Mouse (Mus musculus): ENCODE data around the gene Uckl1. TPM values are rescaled to one million over a fixed set of nuclear protein-coding genes. Genes with fewer than 3 reads are reported as not detected.

Gene Uckl1
- polyA plus RNA-seq, 1 experiment from 2014 or later: 49.1 TPM

DNA sequence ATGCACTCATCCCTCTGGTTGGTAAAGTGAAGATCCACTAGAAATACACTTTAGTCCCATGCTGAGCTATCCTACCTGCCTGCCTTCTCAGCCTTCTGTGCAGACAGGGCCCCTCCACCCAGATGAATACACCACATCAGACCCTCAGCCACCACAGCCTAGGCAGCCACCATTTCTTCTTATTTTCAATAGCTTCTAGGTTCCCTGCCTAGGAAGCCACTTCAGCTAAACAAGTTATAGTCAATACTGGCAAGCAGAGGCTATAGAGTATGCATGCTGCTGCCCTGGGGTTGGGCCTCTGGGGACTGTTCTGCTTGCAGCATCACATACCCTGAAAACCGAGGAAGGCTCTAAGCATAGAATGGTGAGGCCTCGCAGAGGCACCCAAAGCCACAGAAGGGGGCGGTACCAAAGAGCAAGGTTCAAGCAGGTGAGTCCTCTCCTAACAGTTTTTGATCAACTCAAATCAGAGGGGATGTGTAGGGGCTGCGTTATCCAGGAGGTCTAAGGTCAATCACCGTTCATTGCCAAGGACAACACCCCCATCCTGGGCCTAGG, 6.9 kb upstream of the Uckl1 start, which contains the start of gene Prpf6:
Gene Prpf6 (plus strand): TSS at position 341 of the 558 bp plus-strand sequence.
- Histone ChIP-seq H3K27ac (ENCODE audit: low read length) (peak within 1 kb of the TSS; percentile 81), H3K9me3 (ENCODE audit: control insufficient read depth, low read length) (no peaks in the 10 kb centered on the region), H3K4me1 (replicated peaks; ENCODE audit: control insufficient read depth, insufficient read depth, low read length) (peaks cover 14% of the 10 kb centered on the region), H3K27me3 (ENCODE audit: control insufficient read depth, insufficient read depth, low read depth, low read length) (no peaks in the 10 kb centered on the region), H3K36me3 (ENCODE audit: control insufficient read depth, insufficient read depth, low read length) (peaks cover 20% of the 10 kb centered on the region), H3K4me3 (ENCODE audit: low read length) (peak within 1 kb of the TSS; percentile 94), H3K9ac (ENCODE audit: low read length) (peak within 1 kb of the TSS; percentile 84), H3K4me2 (ENCODE audit: low read depth, low read length) (peak within 1 kb of the TSS; percentile 84)
- WGBS: 9% methylated on average over 5 of the region's 5 CpGs
- ATAC-seq (ENCODE audit: low read depth): 0 out of 2 replicates have a peak, but pooled peaks have one; percentile 20

GRCm38 (mm10) chr2:181590471-181590870, 5.8 kb upstream of the Uckl1 start:
- no peak overlapping the region for H3K4me2 ChIP-seq (ENCODE audit: low read depth, low read length)
- H3K36me3 ChIP-seq (ENCODE audit: control insufficient read depth, insufficient read depth, low read length): peaks cover 31% of the 10 kb centered on the region
- H3K9me3 ChIP-seq (ENCODE audit: control insufficient read depth, low read length): no peaks in the 10 kb centered on the region
- H3K4me3 ChIP-seq (ENCODE audit: low read length): no peak overlapping the region
- 96% methylated on average over 5 of the region's 5 CpGs for WGBS
- H3K27me3 ChIP-seq (ENCODE audit: control insufficient read depth, insufficient read depth, low read depth, low read length): no peaks in the 10 kb centered on the region
- no peak overlapping the region for H3K9ac ChIP-seq (ENCODE audit: low read length)
- H3K4me1 ChIP-seq (replicated peaks; ENCODE audit: control insufficient read depth, insufficient read depth, low read length): peaks cover 14% of the 10 kb centered on the region
- no peak overlapping the region for H3K27ac ChIP-seq (ENCODE audit: low read length)
- no peak for ATAC-seq (ENCODE audit: low read depth)

GRCm38 (mm10) chr2:181589732-181590105, 5.0 kb upstream of the Uckl1 start:
- Histone ChIP-seq H3K9me3 (ENCODE audit: control insufficient read depth, low read length) (no peaks in the 10 kb centered on the region), H3K9ac (ENCODE audit: low read length) (no peak overlapping the region), H3K27ac (ENCODE audit: low read length) (no peak overlapping the region), H3K4me3 (ENCODE audit: low read length) (no peak overlapping the region), H3K4me1 (replicated peaks; ENCODE audit: control insufficient read depth, insufficient read depth, low read length) (peaks cover 14% of the 10 kb centered on the region), H3K27me3 (ENCODE audit: control insufficient read depth, insufficient read depth, low read depth, low read length) (no peaks in the 10 kb centered on the region), H3K36me3 (ENCODE audit: control insufficient read depth, insufficient read depth, low read length) (peaks cover 36% of the 10 kb centered on the region), H3K4me2 (ENCODE audit: low read depth, low read length) (no peak overlapping the region)
- WGBS: 92% methylated on average over 9 of the region's 9 CpGs
- no peak for ATAC-seq (ENCODE audit: low read depth)

DNA sequence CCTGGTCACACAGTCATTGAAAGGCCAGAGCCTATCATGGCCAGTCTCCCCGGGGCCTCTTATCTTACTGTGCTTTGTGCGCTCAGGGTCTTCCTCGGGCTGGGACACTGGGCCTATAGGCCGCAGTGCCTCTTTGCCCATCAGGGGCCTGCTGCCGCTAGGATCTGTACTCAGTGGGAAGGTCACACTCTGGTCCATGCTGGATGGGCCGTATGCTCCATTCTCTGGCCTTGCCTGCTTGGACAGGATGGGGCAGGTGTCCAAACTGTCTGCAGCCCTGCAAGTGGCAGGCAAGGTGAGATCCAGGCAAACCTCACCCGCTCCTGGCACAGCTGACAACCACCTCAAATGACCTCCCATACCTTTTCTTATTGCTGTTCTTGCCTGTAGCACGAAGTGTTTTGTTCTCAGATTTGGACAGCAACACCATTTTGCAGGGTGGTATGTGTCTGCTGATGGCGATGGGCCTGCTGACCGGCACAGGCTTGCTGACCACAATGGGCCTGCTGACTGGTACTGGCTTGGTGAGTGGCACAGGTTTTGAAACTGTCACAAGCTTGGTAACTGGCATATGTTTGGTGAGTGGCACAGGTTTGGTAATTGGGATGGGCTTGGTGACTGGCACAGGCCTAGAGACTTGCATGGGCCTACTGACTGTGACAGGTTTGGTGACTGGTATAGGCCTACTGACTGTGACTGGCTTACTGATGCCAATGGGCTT, 4.5 kb upstream of the Uckl1 start:
- Histone ChIP-seq H3K4me1 (replicated peaks; ENCODE audit: control insufficient read depth, insufficient read depth, low read length) (peaks cover 14% of the 10 kb centered on the region), H3K4me3 (ENCODE audit: low read length) (no peak overlapping the region), H3K27ac (ENCODE audit: low read length) (no peak overlapping the region), H3K27me3 (ENCODE audit: control insufficient read depth, insufficient read depth, low read depth, low read length) (no peaks in the 10 kb centered on the region), H3K4me2 (ENCODE audit: low read depth, low read length) (no peak overlapping the region), H3K36me3 (ENCODE audit: control insufficient read depth, insufficient read depth, low read length) (peaks cover 36% of the 10 kb centered on the region), H3K9me3 (ENCODE audit: control insufficient read depth, low read length) (no peaks in the 10 kb centered on the region), H3K9ac (ENCODE audit: low read length) (no peak overlapping the region)
- ATAC-seq (ENCODE audit: low read depth): no peak
- 88% methylated on average over 10 of the region's 10 CpGs for WGBS

GRCm38 (mm10) chr2:181588229-181588780, 3.6 kb upstream of the Uckl1 start:
- peaks cover 39% of the 10 kb centered on the region for H3K36me3 ChIP-seq (ENCODE audit: control insufficient read depth, insufficient read depth, low read length)
- H3K4me3 ChIP-seq (ENCODE audit: low read length): no peak overlapping the region
- 88% methylated on average over 11 of the region's 11 CpGs for WGBS
- no peak overlapping the region for H3K4me2 ChIP-seq (ENCODE audit: low read depth, low read length)
- H3K9ac ChIP-seq (ENCODE audit: low read length): no peak overlapping the region
- ATAC-seq (ENCODE audit: low read depth): no peak
- no peaks in the 10 kb centered on the region for H3K27me3 ChIP-seq (ENCODE audit: control insufficient read depth, insufficient read depth, low read depth, low read length)
- H3K4me1 ChIP-seq (replicated peaks; ENCODE audit: control insufficient read depth, insufficient read depth, low read length): peaks cover 12% of the 10 kb centered on the region
- no peak overlapping the region for H3K27ac ChIP-seq (ENCODE audit: low read length)
- H3K9me3 ChIP-seq (ENCODE audit: control insufficient read depth, low read length): no peaks in the 10 kb centered on the region

DNA sequence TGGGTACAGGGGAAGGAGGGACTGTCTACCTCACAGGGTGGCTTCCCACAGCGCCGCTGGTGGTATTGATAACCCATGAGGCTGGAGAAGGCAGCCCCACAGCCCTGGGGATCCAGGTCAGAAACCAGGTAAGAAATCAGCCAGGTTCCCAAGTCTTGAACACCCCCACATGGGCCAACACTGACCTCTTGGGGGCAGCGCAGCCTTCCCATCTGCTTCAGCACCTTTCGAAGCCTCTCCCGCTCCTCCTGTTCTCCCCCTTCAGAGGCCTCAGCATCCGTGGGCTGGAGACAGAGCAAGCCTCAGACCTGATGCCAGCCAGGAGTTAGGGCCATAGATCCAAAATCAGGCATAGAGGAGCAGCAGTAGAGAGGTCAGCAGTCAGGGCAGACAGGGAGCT, 3.1 kb upstream of the Uckl1 start:
- H3K4me3 ChIP-seq (ENCODE audit: low read length): no peak overlapping the region
- whole genome bisulfite sequencing: 82% methylated on average over 6 of the region's 6 CpGs
- ATAC-seq (ENCODE audit: low read depth): no peak

GRCm38 (mm10) chr2:181586124-181586523, 1.4 kb upstream of the Uckl1 start:
- H3K4me3 ChIP-seq (ENCODE audit: low read length): no peak overlapping the region
- no peak overlapping the region for H3K4me2 ChIP-seq (ENCODE audit: low read depth, low read length)
- WGBS: 90% methylated on average over 3 of the region's 3 CpGs
- no peak overlapping the region for H3K27ac ChIP-seq (ENCODE audit: low read length)
- H3K27me3 ChIP-seq (ENCODE audit: control insufficient read depth, insufficient read depth, low read depth, low read length): no peaks in the 10 kb centered on the region
- H3K9me3 ChIP-seq (ENCODE audit: control insufficient read depth, low read length): no peaks in the 10 kb centered on the region
- H3K4me1 ChIP-seq (replicated peaks; ENCODE audit: control insufficient read depth, insufficient read depth, low read length): peaks cover under 1% of the 10 kb centered on the region; the same call in 1 of the 2 replicates
- H3K9ac ChIP-seq (ENCODE audit: low read length): no peak overlapping the region
- ATAC-seq (ENCODE audit: low read depth): no peak
- peaks cover 39% of the 10 kb centered on the region for H3K36me3 ChIP-seq (ENCODE audit: control insufficient read depth, insufficient read depth, low read length)

More for the DNA sequence above, 3.1 kb upstream of the Uckl1 start:
- Histone ChIP-seq H3K27ac (ENCODE audit: low read length) (no peak overlapping the region), H3K36me3 (ENCODE audit: control insufficient read depth, insufficient read depth, low read length) (peaks cover 39% of the 10 kb centered on the region), H3K4me1 (replicated peaks; ENCODE audit: control insufficient read depth, insufficient read depth, low read length) (peaks cover 7% of the 10 kb centered on the region), H3K9me3 (ENCODE audit: control insufficient read depth, low read length) (no peaks in the 10 kb centered on the region), H3K27me3 (ENCODE audit: control insufficient read depth, insufficient read depth, low read depth, low read length) (no peaks in the 10 kb centered on the region), H3K9ac (ENCODE audit: low read length) (no peak overlapping the region), H3K4me2 (ENCODE audit: low read depth, low read length) (no peak overlapping the region)

GRCm38 (mm10) chr2:181585506-181585905, 814 bp upstream of the Uckl1 start:
- Histone ChIP-seq H3K9ac (ENCODE audit: low read length) (no peak overlapping the region), H3K4me1 (replicated peaks; ENCODE audit: control insufficient read depth, insufficient read depth, low read length) (peaks cover 3% of the 10 kb centered on the region), H3K4me2 (ENCODE audit: low read depth, low read length) (no peak overlapping the region), H3K27ac (ENCODE audit: low read length) (no peak overlapping the region), H3K27me3 (ENCODE audit: control insufficient read depth, insufficient read depth, low read depth, low read length) (no peaks in the 10 kb centered on the region), H3K4me3 (ENCODE audit: low read length) (no peak overlapping the region), H3K36me3 (ENCODE audit: control insufficient read depth, insufficient read depth, low read length) (peaks cover 38% of the 10 kb centered on the region), H3K9me3 (ENCODE audit: control insufficient read depth, low read length) (no peaks in the 10 kb centered on the region)
- no peak for ATAC-seq (ENCODE audit: low read depth)
- 92% methylated on average over 5 of the region's 5 CpGs for WGBS

DNA sequence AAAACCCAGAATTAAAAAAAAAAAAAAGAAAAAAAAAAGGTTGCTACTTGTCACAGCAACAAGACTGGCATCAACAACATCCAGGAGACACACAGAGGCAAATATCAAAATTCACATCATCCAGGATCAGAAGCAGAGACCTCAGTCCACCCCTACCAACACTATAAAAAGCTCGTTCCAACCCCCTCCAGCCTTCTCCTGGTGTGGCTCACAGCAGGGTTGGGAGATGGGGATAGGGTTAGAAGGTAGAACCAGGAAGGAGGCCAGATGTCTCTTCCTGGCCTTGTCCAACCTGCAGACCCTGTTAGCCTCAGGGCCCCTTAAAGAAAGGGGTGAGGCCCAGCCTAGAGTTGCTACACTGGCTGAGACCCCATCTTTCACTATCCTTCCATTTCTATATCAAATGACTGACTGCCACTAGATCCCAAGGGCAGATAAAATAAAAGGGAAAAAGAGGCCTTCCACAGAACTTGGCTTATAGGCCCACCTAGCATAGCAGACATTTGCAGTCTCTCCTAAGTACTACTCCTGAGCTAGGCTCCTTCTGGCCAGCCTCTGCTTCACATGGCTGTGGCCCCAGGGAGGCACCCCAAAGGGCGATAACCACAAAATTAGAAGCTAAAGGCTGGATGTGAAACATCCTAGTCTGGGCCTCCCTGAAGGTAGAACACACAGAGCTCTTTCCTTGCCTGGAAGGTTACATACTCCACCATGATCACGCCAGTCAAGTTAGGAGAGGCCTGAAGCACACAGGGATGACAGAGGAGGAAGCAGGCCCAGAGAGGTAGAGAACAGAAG, 1.0 kb downstream of the Uckl1 start:
- Histone ChIP-seq H3K4me1 (replicated peaks; ENCODE audit: control insufficient read depth, insufficient read depth, low read length) (peaks cover 7% of the 10 kb centered on the region), H3K4me2 (ENCODE audit: low read depth, low read length) (no peak overlapping the region), H3K9me3 (ENCODE audit: control insufficient read depth, low read length) (no peaks in the 10 kb centered on the region), H3K27me3 (ENCODE audit: control insufficient read depth, insufficient read depth, low read depth, low read length) (no peaks in the 10 kb centered on the region), H3K27ac (ENCODE audit: low read length) (no peak overlapping the region), H3K4me3 (ENCODE audit: low read length) (no peak overlapping the region), H3K9ac (ENCODE audit: low read length) (no peak overlapping the region), H3K36me3 (ENCODE audit: control insufficient read depth, insufficient read depth, low read length) (peaks cover 21% of the 10 kb centered on the region)
- 82% methylated on average over 3 of the region's 3 CpGs for WGBS
- no peak for ATAC-seq (ENCODE audit: low read depth)
